8 mouse cellular contexts compared by ENCODE assay signal in genomic region chr10:80843087-80843930, GRCm38 (mm10). TPM values are rescaled to one million over a fixed set of nuclear protein-coding genes. Genes with fewer than 3 reads are reported as not detected.
DNase-seq lines count a peak whose midpoint lies in the region; ATAC-seq lines count a peak whose summit lies in the region.
"Had no signal": no experiment of that assay in that cellular context is flagged by ENCODE, and none has a peak within 500 bp of the region (broad histone marks: within the 10 kb centered on the region; RNA-seq: fewer than 3 reads in every experiment).

No protein-coding gene starts in this region.

- no peaks in the 10 kb centered on the region for H3K9me3 ChIP-seq in kidney, embryonic 16.5 days (ENCODE audit: low read length)
- no peaks in the 10 kb centered on the region for H3K9me3 ChIP-seq in forebrain, embryonic 10.5 days
- no peaks in the 10 kb centered on the region for H3K9me3 ChIP-seq in intestine, embryonic 16.5 days (ENCODE audit: control insufficient read depth, low read length)
- no peaks in the 10 kb centered on the region for H3K9me3 ChIP-seq in neural tube, embryonic 14.5 days (ENCODE audit: control insufficient read depth, low read length)

- peak overlapping the region; percentile 46 for H3K4me3 ChIP-seq in kidney, embryonic 16.5 days (ENCODE audit: low read length)
- peak overlapping the region; percentile 64 for H3K4me3 ChIP-seq in forebrain, embryonic 10.5 days
- peak overlapping the region; percentile 48 for H3K4me3 ChIP-seq in intestine, embryonic 16.5 days (ENCODE audit: low read length)
- peak overlapping the region; percentile 46 for H3K4me3 ChIP-seq in neural tube, embryonic 14.5 days (ENCODE audit: low read depth, low read length)

- no peaks in the 10 kb centered on the region for H3K36me3 ChIP-seq in kidney, embryonic 16.5 days (ENCODE audit: insufficient read depth, low read length)
- no peaks in the 10 kb centered on the region for H3K36me3 ChIP-seq in forebrain, embryonic 10.5 days (replicated peaks)
- H3K36me3 ChIP-seq in intestine, embryonic 16.5 days (ENCODE audit: control insufficient read depth, insufficient read depth, low read length): no peaks in the 10 kb centered on the region
- no peaks in the 10 kb centered on the region for H3K36me3 ChIP-seq in neural tube, embryonic 14.5 days (ENCODE audit: control insufficient read depth, insufficient read depth, low read length)

- no peak for ATAC-seq in kidney, embryonic 16.5 days (ENCODE audit: low FRiP score, low TSS enrichment)
- 0 out of 2 replicates have a peak, but pooled peaks have one; percentile 8 for ATAC-seq in intestine, embryonic 16.5 days
- ATAC-seq in neural tube, embryonic 14.5 days (ENCODE audit: low read depth): peak; percentile 47; the same call in 1 of the 2 replicates
- ATAC-seq in megakaryocyte progenitor cell, adult 5-6 weeks (replicated peaks; ENCODE audit: poor library complexity): no peak
- ATAC-seq in activated CD4-positive, CD25-positive, alpha-beta regulatory T cell, adult 4 months: no peak

- DNase-seq in kidney, adult 18-20 months: no peak
- DNase-seq in forebrain, embryonic 10.5 days (ENCODE audit: extremely low spot score, low spot score): no peak

- H3K4me2 ChIP-seq in kidney, embryonic 16.5 days (replicated peaks; ENCODE audit: low read depth, low read length): peak overlapping the region; percentile 63
- peak overlapping the region; percentile 77 for H3K4me2 ChIP-seq in intestine, embryonic 16.5 days (ENCODE audit: low read depth, low read length)
- H3K4me2 ChIP-seq in neural tube, embryonic 14.5 days (ENCODE audit: low read depth, low read length): peak overlapping the region; percentile 76

- peaks cover 37% of the 10 kb centered on the region for H3K27me3 ChIP-seq in kidney, embryonic 16.5 days (ENCODE audit: insufficient read depth, low read length)
- peaks cover 71% of the 10 kb centered on the region for H3K27me3 ChIP-seq in forebrain, embryonic 10.5 days (ENCODE audit: poor library complexity, severe bottlenecking)
- H3K27me3 ChIP-seq in intestine, embryonic 16.5 days (replicated peaks; ENCODE audit: control insufficient read depth, insufficient read depth, low read length): peaks cover 30% of the 10 kb centered on the region
- H3K27me3 ChIP-seq in neural tube, embryonic 14.5 days (ENCODE audit: control insufficient read depth, insufficient read depth, low read length): peaks cover 28% of the 10 kb centered on the region

- H3K27ac ChIP-seq in kidney, embryonic 16.5 days (ENCODE audit: low read length): no peak overlapping the region
- H3K27ac ChIP-seq in forebrain, embryonic 10.5 days: peak overlapping the region; percentile 79
- H3K27ac ChIP-seq in intestine, embryonic 16.5 days (ENCODE audit: low read length): no peak overlapping the region
- no peak overlapping the region for H3K27ac ChIP-seq in neural tube, embryonic 14.5 days (ENCODE audit: low read depth, low read length)

- peaks cover 11% of the 10 kb centered on the region; the same call in 1 of the 2 replicates for H3K4me1 ChIP-seq in kidney, embryonic 16.5 days (ENCODE audit: insufficient read depth, low read length)
- H3K4me1 ChIP-seq in forebrain, embryonic 10.5 days: peaks cover 43% of the 10 kb centered on the region
- H3K4me1 ChIP-seq in intestine, embryonic 16.5 days (ENCODE audit: control insufficient read depth, insufficient read depth, low read length): peaks cover 7% of the 10 kb centered on the region
- H3K4me1 ChIP-seq in neural tube, embryonic 14.5 days (ENCODE audit: control insufficient read depth, insufficient read depth, low read length): no peaks in the 10 kb centered on the region

- WGBS in kidney, embryonic 16.5 days: 10% methylated on average over 32 of the region's 32 CpGs
- 9% methylated on average over 32 of the region's 32 CpGs for WGBS in forebrain, embryonic 10.5 days
- whole genome bisulfite sequencing in intestine, embryonic 16.5 days: 10% methylated on average over 31 of the region's 32 CpGs
- WGBS in neural tube, embryonic 14.5 days: 10% methylated on average over 25 of the region's 32 CpGs

- H3K9ac ChIP-seq in kidney, embryonic 16.5 days (replicated peaks; ENCODE audit: low read length): peak overlapping the region; percentile 61
- peak overlapping the region; percentile 48 for H3K9ac ChIP-seq in intestine, embryonic 16.5 days (ENCODE audit: low read depth, low read length)
- peak overlapping the region; percentile 66 for H3K9ac ChIP-seq in neural tube, embryonic 14.5 days (replicated peaks; ENCODE audit: low read depth, low read length)

RNA-seq across cellular contexts. Expression of gene Lingo3, which starts 0.5 kb away (rescaled TPM):
- polyA plus RNA-seq in kidney, embryonic 16.5 days (2015; fragmentation: Nextera tagmentation; extraction: Ambion mirVana): 0.66 and 0.71 TPM in 2 replicates
- polyA plus RNA-seq in forebrain, embryonic 10.5 days (2016; fragmentation: Nextera tagmentation; extraction: Ambion mirVana): 1.5 and 2.0 TPM in 2 replicates
- polyA plus RNA-seq in intestine, embryonic 16.5 days (2015; fragmentation: Nextera tagmentation; extraction: Ambion mirVana): 0.07 and 0.10 TPM in 2 replicates
- polyA plus RNA-seq in neural tube, embryonic 14.5 days (2014; fragmentation: Nextera tagmentation; extraction: Ambion mirVana): 8.1 and 12.0 TPM in 2 replicates
- total RNA-seq in megakaryocyte progenitor cell, adult 5-6 weeks (2015): not detected in 2 replicates
- total RNA-seq in megakaryocyte progenitor cell, adult 5-6 weeks (2017): not detected in 2 replicates
- polyA plus RNA-seq in activated CD4-positive, CD25-positive, alpha-beta regulatory T cell, adult 4 months (2017; shearing (Covaris generic)): not detected
- total RNA-seq: neutrophil, adult 5-6 weeks had no signal

RNA-seq across cellular contexts. Expression of gene Lsm7, which starts 11.7 kb away (rescaled TPM):
- 248 and 262 TPM in 2 replicates for polyA plus RNA-seq in kidney, embryonic 16.5 days (2015; fragmentation: Nextera tagmentation; extraction: Ambion mirVana)
- 351 and 360 TPM in 2 replicates for polyA plus RNA-seq in forebrain, embryonic 10.5 days (2016; fragmentation: Nextera tagmentation; extraction: Ambion mirVana)
- polyA plus RNA-seq in intestine, embryonic 16.5 days (2015; fragmentation: Nextera tagmentation; extraction: Ambion mirVana): 198 and 240 TPM in 2 replicates
- polyA plus RNA-seq in neural tube, embryonic 14.5 days (2014; fragmentation: Nextera tagmentation; extraction: Ambion mirVana): 220 and 260 TPM in 2 replicates
- total RNA-seq in megakaryocyte progenitor cell, adult 5-6 weeks (2015): 125 and 137 TPM in 2 replicates
- total RNA-seq in megakaryocyte progenitor cell, adult 5-6 weeks (2017): 307 and 354 TPM in 2 replicates
- polyA plus RNA-seq in activated CD4-positive, CD25-positive, alpha-beta regulatory T cell, adult 4 months (2017; shearing (Covaris generic)): 100 to 1,000 TPM; 202 to 214 TPM

RNA-seq across cellular contexts. Expression of gene Sppl2b, which starts 11.8 kb away (rescaled TPM):
- polyA plus RNA-seq in kidney, embryonic 16.5 days (2015; fragmentation: Nextera tagmentation; extraction: Ambion mirVana): 52.6 and 54.0 TPM in 2 replicates
- polyA plus RNA-seq in forebrain, embryonic 10.5 days (2016; fragmentation: Nextera tagmentation; extraction: Ambion mirVana): 43.9 and 44.9 TPM in 2 replicates
- polyA plus RNA-seq in intestine, embryonic 16.5 days (2015; fragmentation: Nextera tagmentation; extraction: Ambion mirVana): 36.2 and 36.6 TPM in 2 replicates
- 60.3 and 61.5 TPM in 2 replicates for polyA plus RNA-seq in neural tube, embryonic 14.5 days (2014; fragmentation: Nextera tagmentation; extraction: Ambion mirVana)
- total RNA-seq in megakaryocyte progenitor cell, adult 5-6 weeks (2015): 17.7 and 18.2 TPM in 2 replicates
- total RNA-seq in megakaryocyte progenitor cell, adult 5-6 weeks (2017): 29.4 and 39.4 TPM in 2 replicates
- 10 to 100 TPM in 1 of 2 experiments, 1 to 10 TPM in 1; 8.9 to 18.4 TPM for polyA plus RNA-seq in activated CD4-positive, CD25-positive, alpha-beta regulatory T cell, adult 4 months (2017; shearing (Covaris generic))

RNA-seq across cellular contexts. Expression of gene Oaz1, which starts 16.9 kb away (rescaled TPM):
- 1,744 and 2,086 TPM in 2 replicates for polyA plus RNA-seq in kidney, embryonic 16.5 days (2015; fragmentation: Nextera tagmentation; extraction: Ambion mirVana)
- 2,273 and 2,281 TPM in 2 replicates for polyA plus RNA-seq in forebrain, embryonic 10.5 days (2016; fragmentation: Nextera tagmentation; extraction: Ambion mirVana)
- 1,610 and 1,714 TPM in 2 replicates for polyA plus RNA-seq in intestine, embryonic 16.5 days (2015; fragmentation: Nextera tagmentation; extraction: Ambion mirVana)
- 1,177 and 1,236 TPM in 2 replicates for polyA plus RNA-seq in neural tube, embryonic 14.5 days (2014; fragmentation: Nextera tagmentation; extraction: Ambion mirVana)
- 1,168 and 1,276 TPM in 2 replicates for total RNA-seq in megakaryocyte progenitor cell, adult 5-6 weeks (2015)
- 222 and 291 TPM in 2 replicates for total RNA-seq in megakaryocyte progenitor cell, adult 5-6 weeks (2017)
- polyA plus RNA-seq in activated CD4-positive, CD25-positive, alpha-beta regulatory T cell, adult 4 months (2017; shearing (Covaris generic)): 1,000 to 10,000 TPM; 1,826 to 2,667 TPM

RNA-seq across cellular contexts. Expression of gene Tmprss9, which starts 28.3 kb away (rescaled TPM):
- 0.08 TPM in 1 of 2 replicates, not detected in the other for polyA plus RNA-seq in kidney, embryonic 16.5 days (2015; fragmentation: Nextera tagmentation; extraction: Ambion mirVana)
- polyA plus RNA-seq in forebrain, embryonic 10.5 days (2016; fragmentation: Nextera tagmentation; extraction: Ambion mirVana): 0.05 TPM in 1 of 2 replicates, not detected in the other
- 0.06 TPM in 1 of 2 replicates, not detected in the other for polyA plus RNA-seq in intestine, embryonic 16.5 days (2015; fragmentation: Nextera tagmentation; extraction: Ambion mirVana)
- polyA plus RNA-seq in neural tube, embryonic 14.5 days (2014; fragmentation: Nextera tagmentation; extraction: Ambion mirVana): 0.12 and 0.13 TPM in 2 replicates
- not detected in 2 replicates for total RNA-seq in megakaryocyte progenitor cell, adult 5-6 weeks (2015)
- not detected in 2 replicates for total RNA-seq in megakaryocyte progenitor cell, adult 5-6 weeks (2017)
- polyA plus RNA-seq in activated CD4-positive, CD25-positive, alpha-beta regulatory T cell, adult 4 months (2017; shearing (Covaris generic)): not detected
- total RNA-seq: neutrophil, adult 5-6 weeks had no signal

Comparison
In these comparisons a context has a peak if more than half of its experiments do, and no peak if none do; other contexts are left out.
1. ATAC-seq: peak in intestine, embryonic 16.5 days (single experiment) and neural tube, embryonic 14.5 days (single experiment); none in kidney, embryonic 16.5 days (single experiment), megakaryocyte progenitor cell, adult 5-6 weeks (single experiment) and activated CD4-positive, CD25-positive, alpha-beta regulatory T cell, adult 4 months (single experiment).
2. Peak in every context shown above with its lines, with median percentiles within 50 percentile points of each other: H3K4me2 ChIP-seq, H3K4me3 ChIP-seq and H3K9ac ChIP-seq.